Mouse (Mus musculus): ENCODE data around the gene Bbs9.

Gene Bbs9

DNA sequence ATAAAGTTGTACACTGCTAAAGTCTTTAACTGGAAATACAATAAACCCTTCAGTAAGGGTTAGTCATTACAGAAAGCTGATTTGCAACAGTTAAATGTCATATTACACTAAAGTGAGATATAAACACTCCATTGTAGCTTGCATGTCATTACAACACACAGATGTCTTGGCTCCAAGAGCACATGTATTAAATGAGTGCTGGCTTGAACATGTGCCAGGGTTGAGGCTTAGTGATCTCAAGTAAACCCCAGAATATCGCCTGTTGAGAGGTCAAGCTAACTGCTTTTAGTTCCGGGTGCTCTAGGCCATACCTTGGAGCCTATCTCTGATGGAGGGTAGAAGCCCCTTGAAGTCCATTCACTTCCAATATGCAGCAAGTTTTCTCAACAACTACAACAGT lies 273.1 kb downstream of the Bbs9 start:
- DNase-seq (ENCODE audit: low spot score in 2 of 2), result no peak

DNA sequence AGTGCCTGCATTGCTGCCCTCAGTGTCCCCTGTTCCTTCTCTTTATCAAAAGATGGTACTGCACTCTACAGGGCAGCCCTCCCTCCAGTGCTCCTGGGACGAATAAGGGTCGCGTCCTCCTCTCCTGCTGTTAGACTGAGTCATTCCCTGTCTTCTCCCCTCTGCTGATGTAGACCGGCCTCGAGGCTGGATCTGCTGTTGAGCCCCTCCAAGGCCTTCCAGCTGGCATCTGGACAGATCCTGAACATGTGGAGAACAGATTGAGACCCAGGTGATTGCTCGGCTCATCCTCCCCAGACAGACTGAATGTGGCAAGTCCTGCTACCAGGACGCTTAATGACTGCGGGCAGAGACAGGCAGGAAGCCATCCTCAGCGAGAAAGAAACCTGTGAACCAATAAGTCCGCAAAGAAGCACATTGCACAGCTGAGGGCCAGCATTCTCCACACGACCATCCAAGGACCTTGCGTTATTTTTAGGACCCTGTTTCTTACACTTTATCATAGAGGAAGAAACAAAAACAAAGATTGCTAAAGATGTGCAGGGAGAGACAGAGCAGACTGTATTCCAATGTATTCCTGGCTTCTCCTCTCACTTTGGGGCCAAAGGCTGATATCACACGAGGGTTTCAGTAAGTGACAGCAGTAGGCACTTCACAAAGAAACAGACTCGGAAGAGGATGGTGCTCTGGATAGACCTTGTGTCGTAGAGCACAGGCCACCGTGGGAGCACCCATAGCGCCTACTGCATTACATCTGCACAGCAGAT lies 275.4 kb downstream of the Bbs9 start:
- DNase-seq (ENCODE audit: low spot score in 2 of 2), result no peak

DNA sequence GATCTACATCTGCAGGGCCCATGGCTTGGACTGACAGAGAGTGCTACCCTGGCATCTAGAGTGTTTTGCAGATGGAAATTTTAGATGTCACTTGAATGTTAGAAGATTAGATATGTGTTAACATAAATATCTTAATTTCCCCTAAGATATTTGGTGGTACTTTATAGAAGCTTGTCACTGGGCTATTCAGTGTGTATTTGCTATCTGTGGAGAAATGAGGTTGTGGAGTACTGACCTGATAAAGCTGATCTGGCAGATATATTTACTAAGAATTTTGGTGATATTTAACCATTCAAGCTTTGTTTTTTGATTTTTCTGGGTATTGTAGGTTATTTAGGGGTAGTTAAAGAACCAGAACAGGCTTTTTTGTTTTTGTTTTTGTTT lies 276.0 kb downstream of the Bbs9 start:
- DNase-seq (ENCODE audit: low spot score in 2 of 2), result no peak

DNA sequence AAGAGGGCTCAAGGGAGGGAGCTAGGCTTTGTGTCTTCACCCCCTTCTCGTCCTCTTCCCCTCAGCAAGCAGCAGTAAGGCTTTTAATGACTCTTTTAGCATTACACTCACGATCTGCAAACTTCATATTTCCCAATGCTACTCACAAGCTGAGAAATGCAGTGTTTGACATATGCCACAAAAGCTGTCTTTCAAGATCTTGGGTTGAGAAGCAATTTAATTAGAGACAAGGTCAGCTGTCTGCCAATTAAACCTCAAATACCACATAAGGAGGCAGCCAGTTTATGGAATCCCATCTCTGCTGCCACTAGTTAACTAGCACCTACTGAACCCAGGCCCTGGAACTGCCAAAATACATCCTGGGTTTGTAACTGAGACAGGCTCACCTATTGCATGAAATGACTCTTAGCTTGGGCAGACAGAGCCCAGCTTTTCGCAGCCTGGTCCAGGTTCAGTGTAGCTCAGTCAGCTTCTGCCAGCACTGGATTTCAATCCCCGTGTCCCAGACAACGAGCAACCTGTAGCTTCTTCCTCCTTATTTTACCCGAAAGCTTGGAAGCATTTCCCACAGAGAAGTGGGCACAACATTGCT lies 278.7 kb downstream of the Bbs9 start:
- no peak for DNase-seq (ENCODE audit: low spot score in 2 of 2)

DNA sequence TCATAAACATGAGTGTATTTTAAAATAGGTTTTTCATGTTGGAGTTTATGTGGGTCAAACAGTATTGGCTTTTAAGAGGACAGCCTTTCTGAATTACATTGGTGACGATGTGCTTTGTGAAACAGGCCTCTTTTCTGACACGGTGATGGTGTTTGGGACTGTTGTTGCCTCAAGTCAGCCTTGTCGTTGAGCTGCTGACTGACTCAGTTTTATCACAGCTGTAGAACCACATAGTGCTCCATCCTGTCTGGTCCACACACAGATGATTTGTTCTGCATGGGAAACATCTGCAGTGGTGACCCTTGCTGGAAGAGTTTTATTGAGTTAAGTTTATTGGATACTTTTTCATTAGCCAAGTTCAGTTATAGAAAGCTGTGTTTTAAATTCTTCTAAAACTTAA lies 283.0 kb downstream of the Bbs9 start:
- DNase-seq (ENCODE audit: low spot score in 2 of 2), result no peak

DNA sequence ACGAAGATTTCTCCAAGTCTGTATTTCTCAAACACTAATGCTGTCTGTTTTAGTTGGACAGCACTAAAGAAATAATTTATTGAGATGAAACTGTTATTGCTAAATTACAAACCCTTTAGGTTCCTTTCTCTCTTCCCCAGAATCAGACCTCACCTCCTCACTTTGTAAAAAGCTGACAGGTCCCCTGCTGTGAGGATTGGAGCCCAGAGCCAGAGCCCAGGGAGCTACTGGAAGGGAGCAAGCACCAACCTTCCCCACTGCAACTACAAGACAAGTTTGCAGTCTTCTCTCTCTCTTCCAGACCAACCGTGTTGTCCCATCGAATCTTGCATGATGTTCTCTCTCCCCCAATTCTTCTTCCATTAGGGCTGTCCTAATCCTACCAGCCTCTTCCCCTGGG lies 283.7 kb downstream of the Bbs9 start:
- no peak for DNase-seq (ENCODE audit: low spot score in 2 of 2)

DNA sequence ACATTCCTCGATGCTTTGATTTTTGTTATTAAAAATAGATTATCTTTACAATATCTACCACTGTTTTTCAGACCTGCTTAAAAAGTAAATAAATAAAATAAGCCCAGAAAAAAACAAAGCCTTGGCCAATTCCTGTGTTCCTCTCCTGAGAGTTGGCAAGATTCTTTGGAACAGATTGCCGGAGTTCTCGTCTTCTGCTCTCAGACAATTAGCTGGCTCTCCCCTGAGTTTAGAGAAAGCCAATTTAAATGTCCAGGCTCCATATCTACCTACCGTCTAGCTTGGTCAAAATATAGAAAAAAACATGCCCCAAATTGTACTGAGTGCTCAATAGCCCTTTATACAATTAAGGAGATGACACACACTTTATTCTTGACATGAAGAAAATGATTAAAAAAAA lies 284.9 kb downstream of the Bbs9 start:
- DNase-seq (ENCODE audit: low spot score in 2 of 2), result no peak

DNA sequence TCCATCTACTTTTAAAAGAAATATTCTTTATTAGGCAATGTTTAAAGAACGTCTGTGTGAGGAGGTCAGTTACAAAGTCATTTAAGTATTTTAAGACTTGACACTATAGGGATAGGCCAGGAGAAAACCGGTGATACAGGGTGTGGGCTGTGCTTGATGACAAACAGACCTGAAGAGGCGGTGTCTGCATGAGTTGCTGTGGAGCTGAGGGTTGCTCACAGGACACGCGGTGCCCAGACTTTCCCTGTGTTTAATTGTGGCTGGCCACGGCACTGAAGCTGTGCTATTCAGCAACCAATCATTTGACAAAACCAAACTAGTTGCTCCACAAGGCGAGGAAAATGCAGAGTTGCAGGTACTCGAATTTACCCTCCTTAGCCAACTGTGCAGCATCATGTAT lies 286.0 kb downstream of the Bbs9 start:
- DNase-seq (ENCODE audit: low spot score in 2 of 2), result no peak

DNA sequence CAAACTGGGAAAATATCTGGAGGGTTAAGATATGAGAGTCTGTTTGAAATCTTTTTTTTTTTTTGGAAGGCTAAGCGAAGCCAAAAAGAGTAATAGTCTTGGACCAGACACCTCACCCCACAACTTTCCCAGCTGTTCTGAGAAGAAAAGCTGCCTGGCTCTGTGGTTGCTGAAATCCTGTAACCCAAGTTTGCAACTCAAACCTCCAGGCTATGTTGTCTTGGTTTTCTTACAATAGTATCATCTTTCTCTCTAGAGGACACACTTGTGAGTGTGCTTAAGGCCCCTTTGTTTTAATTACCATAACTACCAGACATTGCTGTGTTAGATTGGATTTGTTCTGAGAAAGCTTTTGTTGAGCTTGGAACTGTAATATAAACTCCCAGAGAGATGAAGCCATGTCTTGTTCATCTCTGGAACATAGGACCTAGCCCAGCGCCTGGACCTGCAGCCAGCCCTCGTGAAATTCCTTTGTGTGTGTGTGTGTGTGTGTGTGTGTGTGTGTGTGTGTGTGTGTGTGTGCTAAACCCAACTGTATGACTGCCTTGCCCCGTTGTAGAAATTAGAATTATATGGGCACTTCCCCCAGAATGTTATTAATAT lies 290.2 kb downstream of the Bbs9 start:
- no peak for DNase-seq (ENCODE audit: low spot score in 2 of 2)

DNA sequence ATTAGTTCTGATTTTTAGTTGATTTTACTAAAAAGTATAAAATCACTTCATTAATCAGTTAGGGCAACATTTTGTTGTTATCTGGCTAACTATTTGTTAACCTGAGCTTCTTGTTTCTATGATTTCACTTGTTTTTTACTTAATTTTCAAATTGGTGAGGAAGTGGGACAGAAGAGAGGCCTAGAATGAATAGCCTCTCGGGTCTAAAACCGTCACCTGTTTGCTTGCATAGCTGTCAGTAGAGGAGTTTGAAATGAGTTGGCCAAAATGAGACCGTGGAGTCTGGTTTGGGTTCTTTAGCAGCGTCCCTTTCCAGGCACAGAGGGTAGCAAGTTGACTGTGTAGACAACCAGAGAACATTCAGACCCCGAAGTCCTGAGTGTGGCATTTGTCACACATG lies 291.6 kb downstream of the Bbs9 start:
- no peak for DNase-seq (ENCODE audit: low spot score in 2 of 2)

DNA sequence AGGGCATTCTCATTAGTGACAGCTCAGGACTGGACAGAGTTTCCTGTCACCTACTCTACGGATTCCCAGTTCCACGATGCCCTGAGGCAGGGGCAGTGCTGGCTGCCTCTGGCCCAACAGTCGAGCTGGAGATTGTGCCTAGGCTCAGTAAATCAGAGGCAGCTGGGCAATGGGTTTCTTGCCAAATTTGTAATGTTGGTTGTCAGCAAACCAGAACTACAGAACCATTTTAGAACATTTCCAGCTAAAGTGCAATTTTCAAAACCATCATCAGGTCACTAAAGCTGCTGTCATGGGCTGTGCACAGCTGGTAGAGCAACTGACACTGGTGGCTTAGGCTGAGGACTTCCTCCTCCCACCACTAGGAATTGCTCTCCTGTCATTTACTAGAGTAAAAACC lies 292.3 kb downstream of the Bbs9 start:
- no peak for DNase-seq (ENCODE audit: low spot score in 2 of 2)

DNA sequence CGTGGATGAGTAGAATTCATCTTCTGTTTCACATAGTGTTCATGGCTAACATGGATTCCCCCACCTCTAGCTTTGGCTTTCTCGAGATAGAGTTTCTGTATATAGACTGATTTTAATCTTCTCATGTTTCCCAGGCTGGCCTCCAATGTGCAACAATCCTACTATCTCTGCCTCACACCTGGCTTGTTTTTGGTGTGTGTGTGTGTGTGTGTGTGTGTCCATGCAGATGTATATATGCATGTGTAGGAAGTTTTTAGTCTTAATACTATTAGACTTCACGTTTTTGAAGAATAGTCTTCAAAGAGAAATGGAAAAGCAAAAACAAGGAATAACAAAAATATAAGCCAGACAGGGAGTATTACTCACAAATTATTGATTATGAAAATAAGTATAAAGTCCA lies 296.3 kb downstream of the Bbs9 start:
- DNase-seq (ENCODE audit: low spot score in 2 of 2), result no peak

DNA sequence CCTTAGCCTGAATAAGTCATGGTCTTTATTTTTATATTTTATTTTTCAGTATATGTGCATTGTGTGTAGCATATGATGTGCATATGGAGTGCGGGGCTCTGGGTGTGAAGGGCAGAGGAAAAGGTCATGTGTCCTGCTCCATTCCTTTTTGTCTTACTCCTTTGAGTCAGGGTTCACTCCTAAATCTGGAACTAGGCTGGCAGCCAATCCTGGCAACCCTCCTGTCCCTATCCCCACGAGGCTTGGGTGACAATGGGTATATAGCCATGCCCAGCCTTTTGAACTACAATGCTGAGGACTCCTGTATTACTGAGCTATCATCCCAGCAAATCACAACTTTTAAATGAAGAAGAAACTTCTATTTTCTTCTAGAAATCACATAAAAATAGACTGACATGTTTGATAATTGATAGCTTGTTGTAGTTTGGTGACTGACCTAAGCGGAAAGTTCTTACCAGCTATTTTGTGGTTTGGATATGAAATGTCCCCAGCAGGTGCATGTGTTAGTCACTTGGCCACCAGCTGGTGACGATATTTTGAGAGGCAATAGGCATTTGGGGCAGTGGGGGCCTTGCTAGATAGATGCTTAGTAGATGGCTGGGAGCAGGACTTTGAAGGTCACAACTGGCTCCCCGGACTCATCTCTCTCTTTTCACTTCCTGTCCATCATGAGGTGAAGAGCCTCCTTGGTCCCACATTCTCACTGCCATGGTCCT lies 300.9 kb downstream of the Bbs9 start:
- no peak for DNase-seq (ENCODE audit: low spot score in 2 of 2)

DNA sequence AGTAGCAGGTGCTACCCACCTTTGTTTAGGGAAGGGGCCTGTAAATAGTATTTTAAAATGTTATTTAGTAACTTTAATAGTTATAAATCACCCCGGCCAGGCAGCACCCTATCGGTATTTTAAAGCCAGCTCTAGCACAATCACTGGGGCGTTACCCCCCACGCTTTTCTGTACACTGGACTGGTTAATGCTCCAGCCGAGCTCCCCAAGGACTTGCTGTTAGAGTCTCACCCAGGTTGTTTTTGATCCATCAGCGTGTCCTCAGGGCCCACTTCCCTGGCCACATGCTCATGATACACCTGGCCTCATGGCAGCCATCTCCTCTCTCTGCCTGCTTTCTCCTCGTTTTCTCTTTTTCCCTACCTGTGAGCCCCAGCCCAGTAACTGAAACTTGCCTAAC lies 301.9 kb downstream of the Bbs9 start:
- DNase-seq (ENCODE audit: low spot score in 2 of 2), result no peak

DNA sequence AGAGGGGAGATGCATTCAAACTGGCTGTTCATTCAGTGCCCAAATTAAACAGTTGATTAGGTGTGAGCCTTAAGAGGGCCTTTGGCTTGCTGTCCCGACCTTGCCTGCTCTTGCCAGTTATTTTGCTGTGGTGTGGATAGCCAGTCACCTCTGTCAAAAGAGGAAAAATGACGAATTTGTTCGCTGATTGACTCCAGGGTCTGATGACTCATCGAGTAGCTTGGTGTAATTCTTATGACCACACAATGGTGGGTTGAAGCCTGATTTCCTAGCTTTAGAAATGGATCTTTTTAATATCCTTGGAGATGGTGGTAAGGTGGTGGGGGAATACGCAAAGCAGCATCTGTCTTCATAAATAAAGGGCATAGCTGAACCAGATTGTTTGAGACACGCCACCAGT lies 304.1 kb downstream of the Bbs9 start:
- no peak for DNase-seq (ENCODE audit: low spot score in 2 of 2)

DNA sequence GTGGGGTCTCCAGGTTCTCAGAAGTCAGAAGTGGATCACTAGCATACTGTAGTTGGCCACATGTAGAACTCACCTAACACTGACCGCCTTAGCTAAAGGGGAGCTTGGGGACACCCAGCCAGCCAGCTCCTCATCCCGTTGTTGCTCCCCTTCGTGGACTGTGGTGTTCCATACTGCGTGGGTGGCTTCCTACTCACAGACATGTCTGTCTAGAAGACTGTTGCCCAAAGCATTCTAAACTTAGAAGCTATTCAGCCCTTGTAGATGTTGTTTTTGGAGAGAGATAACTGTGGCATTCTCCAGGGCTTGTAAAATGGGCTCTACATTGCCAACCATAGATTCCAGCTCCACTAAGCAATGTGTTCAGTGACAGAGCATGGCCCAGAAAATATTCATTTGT lies 310.5 kb downstream of the Bbs9 start:
- DNase-seq (ENCODE audit: low spot score in 2 of 2), result no peak

DNA sequence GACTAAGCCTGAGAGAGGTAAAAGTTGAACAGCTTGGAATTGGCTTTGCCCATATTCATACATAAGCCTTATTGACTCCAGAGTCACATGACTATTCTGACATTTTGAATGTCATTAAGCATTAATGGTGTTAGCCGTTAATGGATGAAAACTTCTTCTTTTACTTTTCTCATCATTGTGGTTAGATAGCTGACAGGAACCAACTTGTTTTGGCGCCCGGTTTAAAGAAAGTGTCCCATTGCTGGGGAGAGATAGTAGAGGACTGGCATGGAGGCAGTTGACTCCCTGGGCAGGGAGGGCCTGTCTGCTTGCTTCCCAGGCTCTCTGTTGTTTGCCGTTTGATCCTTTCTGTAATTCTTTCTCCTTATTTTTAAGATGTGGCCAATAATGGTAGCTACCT lies 312.9 kb downstream of the Bbs9 start:
- no peak for DNase-seq (ENCODE audit: low spot score in 2 of 2)

DNA sequence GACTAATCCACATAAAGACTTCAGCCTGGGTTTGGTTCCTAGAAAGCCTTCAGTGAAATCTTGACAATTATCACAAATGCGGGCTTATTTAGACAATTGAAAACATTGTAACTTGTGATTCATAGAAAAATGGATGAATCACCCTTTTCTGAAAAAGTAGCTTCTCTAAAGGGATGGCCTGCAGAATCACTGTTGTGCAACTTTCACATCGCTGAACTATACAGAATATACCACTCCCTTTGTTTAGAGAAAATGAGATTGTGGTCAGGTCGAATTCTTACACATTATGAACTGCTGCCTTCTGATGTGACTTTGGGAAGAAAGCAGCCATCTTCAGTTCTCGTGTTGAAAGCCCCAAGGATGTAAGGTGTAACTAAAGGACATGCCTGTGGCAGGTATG lies 313.3 kb downstream of the Bbs9 start:
- no peak for DNase-seq (ENCODE audit: low spot score in 2 of 2)

DNA sequence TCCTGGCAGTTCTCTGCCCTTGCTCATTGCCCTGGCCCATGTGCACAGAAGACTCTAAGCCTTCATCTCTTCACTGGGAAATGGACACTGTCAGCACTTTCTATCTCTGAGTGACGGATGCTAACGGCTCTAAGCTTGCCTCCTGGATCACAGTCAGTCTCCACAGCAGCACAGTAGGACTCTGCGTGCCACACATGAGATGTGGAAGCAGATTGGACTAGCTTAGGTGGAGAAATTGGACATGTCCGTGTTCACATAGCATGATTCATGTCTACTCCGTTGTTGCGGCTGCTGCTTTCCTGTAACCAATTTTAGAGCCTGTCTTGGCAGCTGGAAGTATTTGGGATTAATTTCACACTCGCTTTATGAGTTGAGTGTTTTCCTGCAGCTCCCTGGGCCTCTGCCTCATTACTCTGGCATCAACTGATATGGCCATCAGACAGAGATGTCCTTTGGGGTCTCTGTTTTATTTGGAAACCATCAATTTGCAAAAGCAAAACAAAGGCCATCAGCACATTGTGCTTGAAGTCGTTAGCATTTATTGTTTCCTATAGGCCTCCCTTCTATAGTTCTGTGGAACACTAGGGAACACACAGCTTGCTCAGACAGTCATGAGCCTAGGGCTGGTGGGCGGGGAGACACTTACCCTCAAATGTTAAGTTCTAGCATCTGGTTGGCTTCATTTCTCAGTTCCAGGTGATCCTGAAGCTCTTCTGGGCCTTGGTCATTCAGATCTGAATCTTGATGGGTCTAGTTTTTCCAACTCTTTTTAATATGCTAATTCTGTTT lies 314.1 kb downstream of the Bbs9 start:
- no peak for DNase-seq (ENCODE audit: low spot score in 2 of 2)

DNA sequence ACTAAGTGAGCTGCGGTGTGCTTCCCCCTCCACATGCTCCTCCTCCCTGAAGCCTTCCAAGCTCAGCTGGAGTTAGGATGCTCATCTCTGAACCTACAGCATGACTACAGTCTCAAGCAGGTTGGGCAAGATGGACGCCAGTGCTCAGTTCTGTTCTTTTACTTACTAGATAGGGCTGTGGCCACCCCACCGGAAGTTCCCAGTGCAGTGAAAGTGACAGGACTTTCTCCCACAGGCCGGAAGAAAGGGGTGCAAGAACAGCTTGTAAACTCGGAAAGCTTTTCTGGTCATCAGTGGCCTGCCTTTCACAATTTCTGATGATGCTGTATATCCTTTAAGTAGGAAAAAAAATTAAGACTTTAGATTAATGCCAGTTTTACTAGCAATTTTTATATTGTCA lies 315.7 kb downstream of the Bbs9 start:
- DNase-seq (ENCODE audit: low spot score in 2 of 2), result no peak

DNA sequence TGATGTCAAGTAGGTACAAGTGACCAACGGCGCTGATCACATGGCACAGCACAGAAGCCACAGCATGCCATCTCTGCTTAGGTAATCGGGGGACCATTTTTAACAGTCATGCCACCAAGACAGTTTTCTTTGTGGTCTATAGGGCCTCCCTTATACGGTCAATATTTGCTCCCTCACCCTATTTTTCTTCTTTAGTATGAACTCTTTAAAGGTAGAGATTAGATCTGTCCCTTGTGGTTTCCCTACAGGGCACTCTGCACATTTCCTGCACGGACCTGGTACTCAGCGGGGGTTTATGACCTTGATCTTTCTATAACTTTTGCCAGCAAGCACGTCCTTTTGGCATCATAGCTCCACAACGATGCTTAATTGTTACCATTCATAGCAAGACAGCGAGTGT lies 316.2 kb downstream of the Bbs9 start:
- no peak for DNase-seq (ENCODE audit: low spot score in 2 of 2)

DNA sequence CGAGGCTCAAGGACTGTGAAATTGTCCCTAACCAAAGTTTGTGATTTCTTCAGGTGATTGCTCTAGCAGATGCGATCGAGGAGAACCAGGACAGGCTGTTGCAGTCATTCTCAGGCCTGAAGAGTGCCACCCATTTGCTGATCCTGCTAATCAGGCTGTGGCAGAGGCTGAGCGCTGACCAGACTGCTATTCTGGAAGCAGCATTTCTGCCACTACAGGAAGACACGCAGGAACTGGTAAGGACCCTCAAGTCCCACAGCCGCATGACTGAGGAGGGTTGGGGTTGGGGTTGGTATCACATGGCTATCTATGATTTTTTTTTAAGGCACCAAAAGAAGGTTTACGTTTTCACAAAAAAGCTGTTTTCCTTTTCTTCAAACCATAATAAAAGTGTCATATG lies 318.2 kb downstream of the Bbs9 start:
- DNase-seq (ENCODE audit: low spot score in 2 of 2), result no peak
